Mouse (Mus musculus) cortical plate, adult 2 months (tissue): ENCODE data around the gene Tnfrsf19.

Experiments
- CTCF ChIP-seq: fragments of 200-500 bp; IDR thresholded peaks from 2 replicates; pipeline ENCODE4 v1.5.1; 2011; ENCODE audit warnings: mild to moderate bottlenecking, control low read depth, low read length; ENCODE audit not compliant: insufficient read depth; ENCODE audit errors: extremely low read depth
- POLR2A ChIP-seq: fragments of 200-500 bp; IDR thresholded peaks from 2 replicates; pipeline ENCODE4 v1.6.1; 2011; ENCODE audit warnings: mild to moderate bottlenecking, low read length, control low read depth; ENCODE audit not compliant: insufficient read depth; ENCODE audit errors: extremely low read depth

DNA sequence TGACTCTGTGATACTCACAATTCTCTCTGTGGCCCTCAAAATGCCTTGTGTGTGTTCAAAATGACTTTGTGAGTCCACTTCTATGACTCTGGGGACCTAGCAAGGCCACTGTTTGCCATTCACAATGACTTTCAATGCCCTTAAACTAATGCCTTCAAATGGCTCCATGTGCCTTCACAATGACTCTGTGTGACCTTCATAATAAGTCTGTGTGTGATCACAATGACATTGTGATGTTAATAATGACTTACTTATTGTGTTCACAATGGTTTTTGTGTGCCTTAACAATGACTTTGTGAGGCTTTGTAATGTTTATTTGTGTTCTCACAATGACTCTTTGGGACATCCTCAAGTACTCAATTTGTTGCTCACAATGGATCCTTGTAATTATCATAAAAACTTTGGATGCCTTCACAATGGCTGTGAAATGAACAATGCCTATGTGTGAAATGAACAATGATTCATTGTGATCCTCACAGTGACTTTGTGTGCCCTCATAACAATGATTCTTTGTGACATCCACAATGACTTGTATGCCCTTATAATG lies 88.6 kb downstream of the Tnfrsf19 start:
- no peak for TF ChIP-seq CTCF
- no peak for TF ChIP-seq POLR2A
